Mouse (Mus musculus) forebrain, embryonic 12.5 days (tissue): ENCODE measurements around the gene Syn3. TPM values are rescaled to one million over a fixed set of nuclear protein-coding genes. Genes with fewer than 3 reads are reported as not detected.

Experiments
- ATAC-seq: fragments of 200-750 bp; cut with Nextera tagmentation; 2 replicates; pipeline ENCODE4 v1.8.0; 2017; ENCODE audit warnings: moderate TSS enrichment; ENCODE audit not compliant: low FRiP score
- H3K27ac ChIP-seq: fragments of 300-500 bp; sonication (generic); 2 replicates; pipeline ENCODE4 v1.5.1; 2016; ENCODE audit warnings: mild to moderate bottlenecking
- H3K27me3 ChIP-seq: fragments of 300-500 bp; sonication (generic); 2 replicates; pipeline ENCODE4 v1.6.1; 2016; ENCODE audit warnings: mild to moderate bottlenecking
- H3K36me3 ChIP-seq: fragments of 300-500 bp; sonication (generic); replicated peaks from 2 replicates; pipeline ENCODE4 v1.6.1; 2016; ENCODE audit warnings: mild to moderate bottlenecking
- H3K4me1 ChIP-seq: fragments of 300-500 bp; sonication (generic); 2 replicates; pipeline ENCODE4 v1.6.1; 2016
- H3K4me2 ChIP-seq: fragments of 300-500 bp; sonication (generic); 2 replicates; pipeline ENCODE4 v1.6.1; 2016; ENCODE audit warnings: mild to moderate bottlenecking, moderate library complexity
- H3K4me3 ChIP-seq: fragments of 300-500 bp; sonication (generic); replicated peaks from 2 replicates; pipeline ENCODE4 v1.5.1; 2016; ENCODE audit warnings: mild to moderate bottlenecking
- H3K9ac ChIP-seq: fragments of 300-500 bp; sonication (generic); 2 replicates; pipeline ENCODE4 v1.6.1; 2016; ENCODE audit warnings: mild to moderate bottlenecking
- H3K9me3 ChIP-seq: fragments of 300-500 bp; sonication (generic); 2 replicates; pipeline ENCODE4 v1.6.1; 2016
- WGBS: fragments of 180-500 bp; shearing (Covaris S2); methylation state at CpG from one replicate; pipeline ENCODE4 v1.1.7; 2016; 5-methylcytosine and 5-hydroxymethylcytosine counted together
- polyA plus RNA-seq: library from polyadenylated mRNA; unstranded; fragments of >200 nt; fragmentation: Nextera tagmentation; extraction: Ambion mirVana; gene quantifications from 2 replicates; pipeline ENCODE4 v1.2.1, GENCODE M21; 2016

Syn3 gene
- polyA plus RNA-seq, 1 experiment from 2014 or later: 9.2 TPM

DNA sequence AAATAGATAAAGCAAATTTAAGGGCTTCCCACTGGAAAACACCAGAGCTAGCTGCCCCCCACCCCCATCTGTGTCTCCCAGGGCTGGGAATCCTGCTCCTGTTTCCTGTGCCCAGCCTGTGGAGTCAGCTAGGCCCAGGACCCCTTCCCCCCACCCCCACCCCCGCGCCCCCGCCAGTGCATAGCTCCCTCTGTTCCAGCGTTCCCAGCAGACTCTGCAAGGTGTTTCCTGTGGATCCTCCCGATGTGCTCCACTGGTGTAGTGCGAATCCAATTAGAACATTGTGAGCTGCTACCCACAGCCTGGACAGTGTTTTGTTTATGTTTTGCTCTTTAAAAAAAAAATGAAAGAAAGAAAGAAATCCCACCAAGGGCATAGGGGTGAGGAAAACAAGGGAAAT lies 173.4 kb downstream of the Syn3 start:
- Histone ChIP-seq H3K36me3 (no peaks in the 10 kb centered on the region), H3K9me3 (no peaks in the 10 kb centered on the region), H3K27ac (no peak overlapping the region), H3K4me2 (no peak overlapping the region), H3K27me3 (no peaks in the 10 kb centered on the region), H3K4me3 (no peak overlapping the region), H3K4me1 (no peaks in the 10 kb centered on the region), H3K9ac (no peak overlapping the region)
- 30% methylated on average over 6 of the region's 6 CpGs for WGBS
- no peak for ATAC-seq

DNA sequence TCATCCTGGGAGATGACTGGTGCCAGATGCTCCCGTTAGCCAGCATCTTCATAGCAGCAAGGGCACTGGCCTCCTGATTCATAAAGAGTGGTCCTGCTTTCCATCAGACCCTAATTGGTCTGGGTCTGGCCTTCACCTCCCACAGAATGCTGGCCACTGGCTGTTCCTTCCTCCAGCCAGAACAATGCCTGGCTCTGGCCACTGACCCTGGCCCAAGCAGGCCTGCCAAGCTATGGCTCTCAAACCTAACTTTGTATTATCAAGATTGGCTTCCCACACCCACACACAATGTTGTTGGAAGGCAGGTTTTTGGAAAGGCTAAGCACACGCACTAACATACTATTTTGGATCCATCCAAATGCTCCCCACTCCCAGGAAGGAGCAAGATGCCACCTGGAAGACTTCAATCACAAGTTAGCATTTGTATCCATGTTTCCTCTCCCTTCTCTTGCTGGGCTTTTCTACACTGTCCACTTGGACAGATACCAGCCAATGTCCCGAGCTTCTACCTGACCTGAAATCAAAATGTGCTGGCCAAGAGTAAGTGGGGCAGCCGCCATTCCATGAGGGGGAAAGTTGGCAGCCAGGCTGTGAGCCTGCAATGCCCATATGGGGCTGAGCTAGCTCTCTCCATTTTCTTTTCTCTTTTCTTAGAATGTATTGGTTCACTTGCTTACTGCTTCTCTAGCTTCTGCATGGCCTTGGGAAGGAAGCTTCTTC lies 175.3 kb downstream of the Syn3 start:
- Histone ChIP-seq H3K4me2 (no peak overlapping the region), H3K4me1 (peaks cover 13% of the 10 kb centered on the region), H3K27me3 (no peaks in the 10 kb centered on the region), H3K36me3 (no peaks in the 10 kb centered on the region), H3K4me3 (no peak overlapping the region), H3K9me3 (no peaks in the 10 kb centered on the region), H3K9ac (no peak overlapping the region), H3K27ac (no peak overlapping the region)
- 85% methylated on average over 4 of the region's 4 CpGs for WGBS
- no peak for ATAC-seq

DNA sequence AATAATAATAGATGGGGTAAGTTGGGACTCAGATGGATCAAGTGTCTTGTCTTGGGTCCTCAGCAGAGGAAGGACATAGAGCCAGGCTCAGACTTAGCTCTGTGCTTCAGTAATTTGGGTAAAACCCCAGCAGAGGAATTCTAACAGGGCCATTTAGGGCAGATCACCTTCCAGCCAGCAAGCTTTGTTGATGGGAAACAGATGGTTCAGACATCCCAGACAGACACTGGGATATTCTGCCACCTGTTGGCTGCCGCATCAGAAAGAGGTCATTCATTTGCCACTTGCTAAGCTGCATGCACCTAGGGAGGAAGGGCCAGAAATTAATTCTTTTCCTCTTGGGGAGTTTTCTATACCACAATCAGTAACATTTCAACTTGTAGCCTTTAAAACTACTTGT lies 176.7 kb downstream of the Syn3 start:
- WGBS: 71% methylated on average over 1 of the region's 1 CpGs
- H3K27ac ChIP-seq: no peak overlapping the region
- no peak for ATAC-seq

DNA sequence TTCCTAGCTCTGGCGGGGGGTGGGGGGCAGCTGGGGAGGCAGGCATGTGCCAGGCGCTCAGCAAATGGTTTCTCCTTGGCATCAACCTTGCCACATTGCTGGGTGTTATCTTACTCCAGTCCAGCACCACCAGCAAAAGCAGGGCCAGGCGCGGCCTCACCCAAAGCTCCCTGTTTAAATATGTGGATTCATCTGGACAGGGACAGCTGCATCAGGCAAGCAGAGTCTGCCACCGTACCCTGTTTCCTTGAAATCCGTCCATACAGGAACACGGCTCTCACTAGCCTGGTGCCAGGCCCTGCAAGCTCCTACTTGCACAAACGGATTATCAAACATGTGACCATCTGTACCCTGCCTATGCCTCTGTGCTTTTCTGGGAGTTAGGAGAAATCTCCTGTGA lies 177.5 kb downstream of the Syn3 start:
- no peaks in the 10 kb centered on the region for H3K36me3 ChIP-seq
- H3K27ac ChIP-seq: no peak overlapping the region
- no peaks in the 10 kb centered on the region for H3K27me3 ChIP-seq
- peaks cover 14% of the 10 kb centered on the region for H3K4me1 ChIP-seq
- WGBS: 84% methylated on average over 8 of the region's 8 CpGs
- no peaks in the 10 kb centered on the region for H3K9me3 ChIP-seq
- H3K9ac ChIP-seq: no peak overlapping the region
- no peak for ATAC-seq
- H3K4me3 ChIP-seq: no peak overlapping the region
- no peak overlapping the region for H3K4me2 ChIP-seq

More for the DNA sequence above, 176.7 kb downstream of the Syn3 start:
- H3K9ac ChIP-seq: no peak overlapping the region
- no peaks in the 10 kb centered on the region for H3K36me3 ChIP-seq
- no peak overlapping the region for H3K4me3 ChIP-seq
- no peaks in the 10 kb centered on the region for H3K27me3 ChIP-seq
- H3K4me2 ChIP-seq: no peak overlapping the region
- H3K9me3 ChIP-seq: no peaks in the 10 kb centered on the region
- H3K4me1 ChIP-seq: peaks cover 14% of the 10 kb centered on the region

DNA sequence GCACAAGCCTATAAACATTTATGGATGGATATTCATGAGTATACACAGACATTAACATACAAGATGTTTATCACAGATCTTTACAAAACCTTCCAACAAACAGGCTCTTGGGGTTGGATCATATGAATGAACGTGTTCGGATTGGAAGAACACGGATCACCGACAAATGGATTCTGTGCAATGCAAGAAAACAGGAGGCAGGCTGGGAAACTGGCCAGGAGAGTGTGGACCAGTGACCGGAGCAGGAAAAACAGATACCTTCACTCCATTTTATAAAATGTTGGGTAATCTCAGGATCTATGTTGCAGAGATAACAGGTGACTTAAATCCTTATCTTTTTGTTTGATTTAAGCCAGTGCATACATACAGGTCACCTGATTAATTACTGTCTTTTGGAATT lies 178.5 kb downstream of the Syn3 start:
- WGBS: 79% methylated on average over 5 of the region's 5 CpGs
- no peaks in the 10 kb centered on the region for H3K9me3 ChIP-seq
- H3K4me1 ChIP-seq: peaks cover 19% of the 10 kb centered on the region
- no peak for ATAC-seq
- no peaks in the 10 kb centered on the region for H3K36me3 ChIP-seq
- H3K27ac ChIP-seq: no peak overlapping the region
- no peak overlapping the region for H3K4me2 ChIP-seq
- no peaks in the 10 kb centered on the region for H3K27me3 ChIP-seq
- H3K9ac ChIP-seq: no peak overlapping the region
- no peak overlapping the region for H3K4me3 ChIP-seq

DNA sequence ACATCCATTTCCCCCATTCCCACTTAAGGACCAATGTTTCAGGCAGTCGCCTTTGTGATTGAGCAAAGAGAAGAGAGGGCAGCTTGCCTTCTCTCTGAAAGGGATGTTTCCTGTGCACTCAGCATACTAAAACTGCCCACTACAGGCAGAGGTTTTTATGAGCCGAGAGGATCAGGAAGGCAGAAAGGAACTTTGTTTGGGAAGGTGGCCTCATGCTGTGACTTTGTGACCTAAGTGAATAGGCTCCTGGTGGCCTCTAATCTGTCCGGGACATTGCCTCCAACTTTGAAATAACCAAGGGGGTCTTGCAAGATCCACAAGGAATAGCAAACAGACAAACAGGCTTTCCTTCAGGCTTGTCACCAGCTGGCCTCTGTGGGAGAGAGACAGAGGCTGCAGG lies 179.2 kb downstream of the Syn3 start:
- peaks cover 19% of the 10 kb centered on the region for H3K4me1 ChIP-seq
- no peak overlapping the region for H3K27ac ChIP-seq
- no peaks in the 10 kb centered on the region for H3K9me3 ChIP-seq
- no peak for ATAC-seq
- H3K9ac ChIP-seq: no peak overlapping the region
- no peak overlapping the region for H3K4me3 ChIP-seq
- 9% methylated on average over 3 of the region's 3 CpGs for WGBS
- H3K27me3 ChIP-seq: no peaks in the 10 kb centered on the region
- no peak overlapping the region for H3K4me2 ChIP-seq
- H3K36me3 ChIP-seq: no peaks in the 10 kb centered on the region

DNA sequence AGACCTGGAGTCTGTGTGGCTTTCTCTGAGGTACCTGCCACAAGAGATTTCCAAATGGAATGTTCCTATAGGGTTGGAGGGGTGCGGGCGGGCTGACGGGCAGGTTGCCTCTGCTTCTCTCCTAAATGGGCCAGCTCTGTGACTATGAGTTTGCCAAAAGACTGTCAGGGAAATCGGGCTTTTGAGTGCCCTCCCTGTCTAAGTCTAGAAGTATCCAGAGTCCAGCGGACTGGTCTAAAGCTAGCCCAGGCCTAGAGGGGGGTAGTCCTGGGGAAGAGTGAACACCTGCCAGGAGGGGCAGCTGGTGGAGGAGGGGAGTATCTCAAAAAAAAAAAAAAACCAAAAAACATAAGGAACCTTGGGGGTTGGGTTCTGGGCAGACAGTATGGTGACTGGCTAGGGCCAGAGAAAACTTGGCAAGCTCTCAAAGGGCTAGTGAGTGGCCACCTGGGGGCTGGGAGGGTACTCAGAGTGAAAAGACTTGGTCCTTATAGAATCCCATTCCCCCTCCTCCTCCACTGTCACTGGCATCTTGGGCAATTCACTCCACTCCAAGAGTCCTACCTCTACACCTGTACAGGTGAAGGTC lies 180.1 kb downstream of the Syn3 start:
- H3K9ac ChIP-seq: no peak overlapping the region
- no peak overlapping the region for H3K4me2 ChIP-seq
- H3K27ac ChIP-seq: no peak overlapping the region
- H3K27me3 ChIP-seq: no peaks in the 10 kb centered on the region
- WGBS: 68% methylated on average over 5 of the region's 5 CpGs
- H3K4me3 ChIP-seq: no peak overlapping the region
- no peaks in the 10 kb centered on the region for H3K9me3 ChIP-seq
- H3K4me1 ChIP-seq: peaks cover 19% of the 10 kb centered on the region
- ATAC-seq: no peak
- no peaks in the 10 kb centered on the region for H3K36me3 ChIP-seq

DNA sequence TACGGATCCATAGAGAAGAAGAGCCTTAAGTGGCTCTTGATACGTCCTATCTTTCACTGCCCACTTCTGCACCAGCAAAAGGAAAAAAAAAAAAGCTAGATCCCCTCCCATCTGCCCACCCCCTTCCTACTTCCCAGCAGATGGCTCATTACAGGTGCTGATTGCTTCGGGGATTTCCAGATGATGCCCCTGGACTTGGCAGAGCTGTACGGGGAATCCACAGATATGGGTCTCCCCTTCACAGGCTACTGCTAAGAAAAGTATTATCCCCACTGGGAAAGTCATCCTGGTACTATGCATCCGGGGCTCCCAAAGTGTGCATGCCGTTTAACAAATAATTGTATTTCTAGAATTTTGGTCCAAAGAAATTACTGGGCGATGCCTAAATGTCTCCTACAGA lies 181.1 kb downstream of the Syn3 start:
- Histone ChIP-seq H3K27me3 (no peaks in the 10 kb centered on the region), H3K4me1 (peaks cover 19% of the 10 kb centered on the region), H3K9me3 (no peaks in the 10 kb centered on the region), H3K36me3 (no peaks in the 10 kb centered on the region), H3K4me3 (no peak overlapping the region), H3K27ac (no peak overlapping the region), H3K4me2 (no peak overlapping the region), H3K9ac (no peak overlapping the region)
- ATAC-seq: peak; percentile 64; the same call in 1 of the 2 replicates
- 71% methylated on average over 7 of the region's 7 CpGs for WGBS

DNA sequence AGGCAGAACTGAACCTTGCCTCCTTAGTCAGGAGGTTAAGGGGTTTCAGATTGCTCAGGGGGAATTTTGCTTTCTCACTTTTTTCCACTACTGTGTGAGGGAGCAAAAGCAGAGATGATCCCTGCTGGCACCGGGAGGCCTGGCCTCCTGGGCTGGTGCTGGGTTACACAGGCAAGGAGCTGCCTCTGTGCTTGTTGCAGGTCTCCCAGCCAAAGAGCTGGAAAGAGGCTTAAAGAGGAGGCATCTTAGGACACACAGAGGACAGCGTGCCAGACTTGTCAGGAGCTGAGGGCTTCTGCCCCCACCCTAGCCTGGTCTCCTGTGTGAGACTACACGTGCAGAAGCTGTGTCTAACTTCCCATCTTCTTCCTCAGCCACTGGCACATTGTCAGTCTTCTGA lies 183.2 kb downstream of the Syn3 start:
- Histone ChIP-seq H3K4me2 (no peak overlapping the region), H3K27ac (0 out of 2 replicates have a peak overlapping the region, but pooled peaks have one; percentile 31), H3K4me1 (peaks cover 19% of the 10 kb centered on the region), H3K27me3 (no peaks in the 10 kb centered on the region), H3K36me3 (no peaks in the 10 kb centered on the region), H3K9me3 (no peaks in the 10 kb centered on the region), H3K4me3 (no peak overlapping the region), H3K9ac (no peak overlapping the region)
- WGBS: 64% methylated on average over 3 of the region's 3 CpGs
- no peak for ATAC-seq

DNA sequence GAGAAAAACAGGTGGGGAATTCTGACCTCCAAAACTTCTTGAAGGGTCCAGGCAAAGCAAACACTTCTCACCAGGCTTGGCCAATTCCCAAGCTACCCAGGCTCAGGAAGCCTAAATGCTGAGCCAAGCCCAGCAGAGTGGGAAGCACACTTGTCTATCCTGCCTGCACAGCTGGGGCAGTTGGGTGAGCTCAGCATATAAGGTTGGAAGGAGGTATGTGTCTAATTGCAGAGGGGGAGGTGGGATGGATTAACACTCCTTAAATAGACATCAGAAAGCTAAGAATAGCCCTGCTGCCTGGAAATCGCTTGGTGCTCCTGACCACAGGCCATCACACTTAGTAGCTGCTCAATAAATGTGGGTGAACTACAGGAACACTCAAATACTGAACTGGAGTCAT lies 185.2 kb downstream of the Syn3 start:
- Histone ChIP-seq H3K36me3 (no peaks in the 10 kb centered on the region), H3K4me3 (no peak overlapping the region), H3K9ac (no peak overlapping the region), H3K4me1 (peaks cover 7% of the 10 kb centered on the region; the same call in 1 of the 2 replicates), H3K27ac (no peak overlapping the region), H3K27me3 (no peaks in the 10 kb centered on the region), H3K9me3 (no peaks in the 10 kb centered on the region), H3K4me2 (no peak overlapping the region)
- no peak for ATAC-seq
- WGBS: 83% methylated on average over 1 of the region's 1 CpGs

DNA sequence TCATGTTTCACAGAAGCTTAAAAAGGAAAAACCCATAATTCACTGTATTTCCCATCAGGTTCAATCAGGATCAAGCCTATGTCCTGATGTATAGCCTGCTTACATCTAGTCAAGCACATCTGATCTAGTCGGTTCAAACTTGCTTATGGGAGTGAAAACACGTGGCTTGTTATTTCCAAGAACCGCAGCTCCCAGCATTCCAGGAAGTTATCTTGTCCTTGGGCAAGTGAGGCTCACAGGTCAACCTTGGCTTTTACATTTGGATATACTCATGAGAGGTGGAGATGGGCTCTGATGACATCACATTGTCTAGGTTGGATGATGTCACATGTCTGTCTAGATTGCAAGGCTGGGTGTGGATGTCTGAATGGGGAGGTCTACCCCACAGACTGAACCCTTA lies 185.7 kb downstream of the Syn3 start:
- WGBS: 94% methylated on average over 3 of the region's 3 CpGs
- Histone ChIP-seq H3K9me3 (no peaks in the 10 kb centered on the region), H3K27ac (no peak overlapping the region), H3K4me3 (no peak overlapping the region), H3K9ac (no peak overlapping the region), H3K4me2 (no peak overlapping the region), H3K36me3 (no peaks in the 10 kb centered on the region), H3K27me3 (no peaks in the 10 kb centered on the region), H3K4me1 (0 out of 2 replicates have a peak, but pooled peaks cover 5% of the 10 kb centered on the region)
- no peak for ATAC-seq

DNA sequence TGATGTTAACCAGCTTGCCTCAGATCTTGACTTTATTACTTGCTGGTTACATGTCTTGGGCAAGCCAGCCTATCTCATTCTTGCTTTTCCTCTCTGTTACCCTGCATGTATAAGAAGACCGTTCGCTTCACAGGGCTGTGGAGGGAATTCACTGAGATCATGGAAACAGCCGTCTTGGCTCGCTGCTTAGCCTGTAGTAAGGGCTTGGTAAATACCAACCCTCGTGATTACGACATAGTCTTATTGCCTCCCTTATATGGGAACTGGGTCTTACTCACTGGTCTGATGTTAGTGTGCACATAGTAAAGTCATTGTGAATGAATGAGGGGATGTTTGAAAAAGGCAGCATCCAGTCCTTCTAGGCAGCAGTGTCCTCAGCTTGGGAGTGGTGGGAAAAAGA lies 188.2 kb downstream of the Syn3 start:
- Histone ChIP-seq H3K9ac (no peak overlapping the region), H3K9me3 (no peaks in the 10 kb centered on the region), H3K4me3 (no peak overlapping the region), H3K4me2 (no peak overlapping the region), H3K4me1 (0 out of 2 replicates have a peak, but pooled peaks cover 3% of the 10 kb centered on the region), H3K27me3 (no peaks in the 10 kb centered on the region), H3K36me3 (no peaks in the 10 kb centered on the region), H3K27ac (no peak overlapping the region)
- 90% methylated on average over 6 of the region's 6 CpGs for WGBS
- no peak for ATAC-seq

DNA sequence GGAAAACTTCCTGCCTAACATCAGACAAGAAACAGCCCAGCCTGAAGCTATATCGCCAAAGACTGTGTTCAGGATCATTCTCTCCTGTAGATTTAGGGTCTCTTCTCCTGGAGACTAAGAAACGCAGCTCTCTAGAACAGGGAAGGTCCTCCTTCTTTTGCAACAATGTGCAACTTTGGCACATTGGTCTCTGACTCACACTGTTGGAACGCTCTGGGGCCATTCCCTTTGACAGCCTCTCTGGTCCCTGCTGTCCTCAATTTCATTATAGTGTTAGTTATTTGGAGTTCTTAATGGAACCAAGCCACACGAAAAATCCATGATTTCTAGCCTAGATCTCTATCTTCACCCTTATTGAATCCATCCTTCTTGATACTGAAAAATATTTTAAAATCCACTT lies 191.5 kb downstream of the Syn3 start:
- Histone ChIP-seq H3K36me3 (no peaks in the 10 kb centered on the region), H3K9ac (no peak overlapping the region), H3K4me1 (peaks cover 18% of the 10 kb centered on the region), H3K27me3 (peaks cover under 1% of the 10 kb centered on the region; the same call in 1 of the 2 replicates), H3K27ac (no peak overlapping the region), H3K4me3 (no peak overlapping the region), H3K4me2 (no peak overlapping the region), H3K9me3 (no peaks in the 10 kb centered on the region)
- 89% methylated on average over 4 of the region's 4 CpGs for WGBS
- no peak for ATAC-seq
